Mouse (Mus musculus): ENCODE data around the gene Slc3a1. TPM values are rescaled to one million over a fixed set of nuclear protein-coding genes. Genes with fewer than 3 reads are reported as not detected.

Slc3a1 gene
- total RNA-seq, 2 experiments from 2014 or later = 0.15 TPM

GRCm38 (mm10) chr17:85080781-85081180 lies 52.6 kb downstream of the Slc3a1 start:
- no peak for TF ChIP-seq CTCF (conservative IDR thresholded peaks at IDR 0.05)
- H3K4me3 ChIP-seq = no peak overlapping the region
- no peak overlapping the region for H3K27ac ChIP-seq
- no peak for DNase-seq (ENCODE audit: low spot score in 2 of 2)

- Histone ChIP-seq H3K4me3 (no peak overlapping the region), H3K27ac (no peak overlapping the region)
- no peak for DNase-seq (ENCODE audit: low spot score in 2 of 2)
- TF ChIP-seq CTCF (conservative IDR thresholded peaks at IDR 0.05) = no peak
Measured at GRCm38 (mm10) chr17:85085335-85085734, 57.2 kb downstream of the Slc3a1 start.

DNA sequence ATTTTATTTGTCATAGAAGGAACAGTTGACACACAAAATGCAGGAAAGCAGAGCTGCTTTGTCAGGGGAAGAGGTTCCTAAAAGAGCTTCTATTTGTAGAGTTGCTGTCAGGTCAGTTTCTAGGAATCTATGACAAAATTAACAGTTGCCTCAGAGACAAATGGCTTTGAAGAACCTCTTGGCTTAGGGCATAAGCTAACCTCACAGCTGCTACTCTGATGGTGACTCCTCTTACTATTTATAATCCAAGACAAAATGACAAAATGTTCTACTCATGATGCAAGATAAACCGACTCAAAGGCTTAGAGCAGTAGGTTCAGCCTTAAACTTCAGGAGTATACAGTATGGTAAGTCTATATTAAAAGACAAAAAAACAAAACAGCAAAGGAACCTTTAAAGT lies 58.3 kb downstream of the Slc3a1 start:
- Histone ChIP-seq H3K4me3 (no peak overlapping the region), H3K27ac (no peak overlapping the region)
- no peak for DNase-seq (ENCODE audit: low spot score in 2 of 2)
- no peak for TF ChIP-seq CTCF (conservative IDR thresholded peaks at IDR 0.05)

GRCm38 (mm10) chr17:85087591-85087990 lies 59.4 kb downstream of the Slc3a1 start:
- Histone ChIP-seq H3K27ac (0 out of 2 replicates have a peak overlapping the region, but pooled peaks have one; percentile 23), H3K4me3 (peak overlapping the region; percentile 85; the same call in 1 of the 2 replicates)
- DNase-seq (ENCODE audit: low spot score in 2 of 2) = no peak
- no peak for TF ChIP-seq CTCF (conservative IDR thresholded peaks at IDR 0.05)

DNA sequence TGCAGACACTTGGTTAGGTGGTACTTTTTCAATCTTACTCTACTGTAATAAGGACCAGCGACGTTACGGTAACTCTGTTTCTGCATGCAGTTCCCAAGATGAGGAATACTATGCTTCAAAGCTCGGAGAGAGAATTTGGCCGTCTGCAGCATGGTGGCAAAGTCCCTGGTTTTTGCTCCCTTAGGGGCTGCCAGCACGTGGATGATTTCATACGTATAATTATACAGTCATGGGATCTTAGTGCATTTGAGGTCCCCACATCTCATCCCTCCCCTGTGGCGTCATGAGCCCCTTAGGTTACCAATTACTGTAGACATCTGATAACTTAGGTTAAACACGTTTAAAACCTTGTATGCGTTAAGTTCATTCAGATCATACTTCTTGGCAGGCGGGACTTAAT lies 60.2 kb downstream of the Slc3a1 start:
- no peak for DNase-seq (ENCODE audit: low spot score in 2 of 2)
- TF ChIP-seq CTCF (conservative IDR thresholded peaks at IDR 0.05) = no peak
- no peak overlapping the region for H3K27ac ChIP-seq
- H3K4me3 ChIP-seq = peak overlapping the region; percentile 85

GRCm38 (mm10) chr17:85089011-85089410 lies 60.8 kb downstream of the Slc3a1 start:
- TF ChIP-seq CTCF (conservative IDR thresholded peaks at IDR 0.05) = no peak
- Histone ChIP-seq H3K4me3 (peak overlapping the region; percentile 85), H3K27ac (peak overlapping the region; percentile 98)
- DNase-seq (ENCODE audit: low spot score in 2 of 2) = no peak

- peak overlapping the region; percentile 85 for H3K4me3 ChIP-seq
- peak overlapping the region; percentile 98 for H3K27ac ChIP-seq
- TF ChIP-seq CTCF (conservative IDR thresholded peaks at IDR 0.05) = no peak
- peak in 1 of 2 experiments; percentile 26 for DNase-seq (ENCODE audit: low spot score in 2 of 2)
Measured at GRCm38 (mm10) chr17:85089621-85090020, 61.4 kb downstream of the Slc3a1 start.

GRCm38 (mm10) chr17:85090120-85091099 lies 62.2 kb downstream of the Slc3a1 start, which contains the start of the genes Prepl and Camkmt:
Gene Prepl, minus strand, starts transcription at chr17:85090241.
Gene Camkmt, plus strand, starts transcription at chr17:85090552.
- Histone ChIP-seq H3K27ac (peak within 1 kb of the TSS; percentile 98), H3K4me3 (peak within 1 kb of the TSS; percentile 85)
- TF ChIP-seq CTCF (conservative IDR thresholded peaks at IDR 0.05) = peak; percentile 56
- DNase-seq (ENCODE audit: low spot score in 2 of 2) = peak; percentile 96

- no peak for DNase-seq (ENCODE audit: low spot score in 2 of 2)
- H3K27ac ChIP-seq = no peak overlapping the region
- no peak for TF ChIP-seq CTCF (conservative IDR thresholded peaks at IDR 0.05)
- H3K4me3 ChIP-seq = no peak overlapping the region
Measured at GRCm38 (mm10) chr17:85091762-85092161, 63.6 kb downstream of the Slc3a1 start.

- Histone ChIP-seq H3K27ac (no peak overlapping the region), H3K4me3 (no peak overlapping the region)
- no peak for DNase-seq (ENCODE audit: low spot score in 2 of 2)
- TF ChIP-seq CTCF (conservative IDR thresholded peaks at IDR 0.05) = no peak
Measured at GRCm38 (mm10) chr17:85096396-85096795, 68.2 kb downstream of the Slc3a1 start.

DNA sequence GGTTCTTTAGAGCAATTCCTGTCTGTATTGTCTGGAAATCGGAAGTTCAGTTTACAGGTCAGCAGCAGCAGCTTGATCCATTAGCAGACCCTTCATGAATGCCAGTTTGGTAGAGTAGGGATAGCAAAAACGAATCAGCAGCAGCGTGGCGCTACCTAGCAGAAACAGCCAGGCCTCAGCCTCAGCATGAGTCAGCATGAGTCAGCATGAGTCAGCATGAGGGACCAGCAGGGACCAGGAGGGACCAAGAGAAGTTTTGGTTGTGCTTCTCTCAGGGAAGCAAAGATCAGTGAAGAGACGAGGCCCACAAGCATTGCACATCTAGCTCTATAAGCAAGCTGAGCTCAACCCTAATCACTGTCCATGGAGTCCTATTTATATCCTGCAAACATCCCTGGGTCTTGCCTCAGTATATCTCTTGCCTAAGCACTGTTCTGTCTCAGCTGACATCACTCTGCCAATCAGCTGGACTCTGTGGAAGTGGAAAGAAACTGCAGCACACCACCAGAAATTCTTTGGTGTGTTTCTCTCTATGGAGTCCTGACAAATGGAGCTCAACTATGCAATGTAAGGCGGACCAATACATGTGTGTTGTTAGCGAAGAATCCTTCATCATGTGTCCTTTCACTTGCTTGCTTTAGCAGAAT lies 70.6 kb downstream of the Slc3a1 start:
- no peak for DNase-seq (ENCODE audit: low spot score in 2 of 2)
- H3K27ac ChIP-seq = no peak overlapping the region
- TF ChIP-seq CTCF (conservative IDR thresholded peaks at IDR 0.05) = no peak
- H3K4me3 ChIP-seq = no peak overlapping the region

GRCm38 (mm10) chr17:85100232-85100631 lies 72.1 kb downstream of the Slc3a1 start:
- DNase-seq (ENCODE audit: low spot score in 2 of 2) = no peak
- TF ChIP-seq CTCF (conservative IDR thresholded peaks at IDR 0.05) = no peak
- H3K27ac ChIP-seq = no peak overlapping the region
- no peak overlapping the region for H3K4me3 ChIP-seq

- H3K4me3 ChIP-seq = no peak overlapping the region
- no peak for DNase-seq (ENCODE audit: low spot score in 2 of 2)
- no peak for TF ChIP-seq CTCF (conservative IDR thresholded peaks at IDR 0.05)
- H3K27ac ChIP-seq = no peak overlapping the region
Measured at GRCm38 (mm10) chr17:85101751-85102150, 73.6 kb downstream of the Slc3a1 start.
